Mouse (Mus musculus) Muller cell, postnatal 12 days (primary cell): Measurements from ENCODE around the gene Zfp36l1.

Experiments used
- DNase-seq: peaks from one replicate; pipeline ENCODE4 v3.0.0-alpha.2; 2015; ENCODE audit errors: inconsistent ontology term

Zfp36l1 gene

DNA sequence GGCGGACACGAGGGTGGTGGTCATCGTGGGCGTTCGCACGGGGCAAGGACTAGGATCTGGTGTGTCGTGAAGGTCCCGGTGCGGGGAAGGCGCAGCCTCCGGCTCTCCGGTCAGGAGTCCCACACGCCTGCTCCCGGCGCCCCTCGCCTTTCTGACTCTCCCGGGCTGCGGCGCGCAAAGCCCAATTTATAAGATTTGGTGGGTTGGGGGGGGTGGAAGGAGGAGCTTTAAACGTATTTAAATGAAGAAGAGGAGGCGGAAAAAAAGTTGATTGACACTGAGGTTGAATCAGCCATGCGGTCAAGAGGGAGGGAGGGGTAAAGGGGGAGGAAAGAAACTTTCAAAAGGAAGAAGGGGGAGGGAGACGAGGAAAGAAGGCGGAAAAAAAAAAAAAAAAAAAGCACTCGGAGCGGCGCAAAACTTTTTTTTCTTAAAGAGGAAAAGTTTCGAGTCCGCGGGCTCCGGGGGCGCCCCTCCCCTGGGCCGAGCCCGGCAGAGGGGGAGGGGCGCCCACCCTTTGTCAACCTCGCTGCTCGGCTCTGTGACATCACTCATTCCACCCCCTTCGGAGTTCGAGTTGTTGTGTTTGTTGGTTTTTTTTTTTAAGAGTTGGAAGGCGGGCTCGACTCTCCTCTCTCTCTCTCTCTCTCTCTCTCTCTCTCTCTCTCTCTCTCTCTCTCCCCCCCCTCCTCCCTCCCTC is at the start of gene Zfp36l1:
Gene Zfp36l1 (minus strand): TSS at position 162 of the 700 bp plus-strand sequence.
- peak; percentile 99 for DNase-seq

- DNase-seq: no peak
These were observed 49.6 kb upstream of the Zfp36l1 start for GRCm38 (mm10) chr12:80162448-80162847.

- DNase-seq: no peak
These were observed 44.9 kb upstream of the Zfp36l1 start for GRCm38 (mm10) chr12:80157675-80158074.

GRCm38 (mm10) chr12:80153687-80154326 is 41.0 kb upstream of the Zfp36l1 start:
- DNase-seq: peak; percentile 52

DNA sequence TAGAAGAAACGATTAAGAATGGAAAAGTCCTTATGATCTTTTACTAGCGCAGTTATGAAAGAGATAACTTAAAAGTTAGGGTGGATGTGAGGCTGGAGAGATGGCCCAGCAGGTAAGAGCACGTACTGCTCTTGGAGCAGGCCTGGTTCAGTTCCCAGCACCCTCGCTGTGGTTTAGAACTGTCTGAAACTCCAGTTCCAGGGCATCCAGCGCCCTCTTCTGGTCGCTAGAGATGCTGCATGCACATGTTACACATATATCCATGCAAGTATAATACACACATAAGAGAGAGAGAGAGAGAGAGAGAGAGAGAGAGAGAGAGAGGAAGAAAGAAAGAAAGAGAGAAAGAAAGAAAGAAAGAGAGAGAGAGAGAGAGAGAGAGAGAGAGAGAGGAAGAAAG is 40.3 kb upstream of the Zfp36l1 start:
- no peak for DNase-seq

GRCm38 (mm10) chr12:80151821-80152220 is 39.0 kb upstream of the Zfp36l1 start:
- DNase-seq: no peak

- no peak for DNase-seq
These were observed 37.8 kb upstream of the Zfp36l1 start for GRCm38 (mm10) chr12:80150624-80151023.

DNA sequence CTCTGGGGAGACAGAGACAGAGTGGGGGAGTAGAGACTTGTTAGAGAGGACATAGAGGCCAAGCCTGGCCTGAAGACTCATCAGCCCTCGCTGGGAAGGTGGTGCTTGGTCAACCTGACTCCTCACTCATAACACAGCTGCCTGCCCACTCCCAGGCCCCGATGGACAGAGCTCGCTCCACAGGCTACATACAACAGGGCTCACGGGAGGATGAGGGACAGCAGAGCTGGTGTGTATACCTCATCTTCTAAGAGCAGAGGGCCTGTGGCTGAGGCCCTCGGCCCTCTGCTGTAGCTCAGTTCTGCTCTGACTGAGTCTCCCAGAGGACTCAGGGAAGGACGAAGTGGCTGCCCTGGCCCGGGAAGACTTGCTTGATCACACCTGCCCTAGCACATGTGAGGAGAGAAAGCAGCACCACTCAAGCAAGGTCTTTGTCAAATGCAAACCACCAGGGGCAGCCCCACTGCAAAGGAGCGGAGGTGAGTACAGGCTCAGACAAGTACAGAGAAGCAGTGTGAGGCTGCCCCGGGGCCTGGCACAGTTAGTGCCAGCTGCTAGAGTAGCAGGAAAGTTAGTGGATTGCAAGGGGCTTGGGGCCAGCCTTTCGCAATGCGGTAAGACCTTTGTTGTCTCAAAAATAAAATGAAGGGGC is 34.9 kb upstream of the Zfp36l1 start:
- DNase-seq: no peak

DNA sequence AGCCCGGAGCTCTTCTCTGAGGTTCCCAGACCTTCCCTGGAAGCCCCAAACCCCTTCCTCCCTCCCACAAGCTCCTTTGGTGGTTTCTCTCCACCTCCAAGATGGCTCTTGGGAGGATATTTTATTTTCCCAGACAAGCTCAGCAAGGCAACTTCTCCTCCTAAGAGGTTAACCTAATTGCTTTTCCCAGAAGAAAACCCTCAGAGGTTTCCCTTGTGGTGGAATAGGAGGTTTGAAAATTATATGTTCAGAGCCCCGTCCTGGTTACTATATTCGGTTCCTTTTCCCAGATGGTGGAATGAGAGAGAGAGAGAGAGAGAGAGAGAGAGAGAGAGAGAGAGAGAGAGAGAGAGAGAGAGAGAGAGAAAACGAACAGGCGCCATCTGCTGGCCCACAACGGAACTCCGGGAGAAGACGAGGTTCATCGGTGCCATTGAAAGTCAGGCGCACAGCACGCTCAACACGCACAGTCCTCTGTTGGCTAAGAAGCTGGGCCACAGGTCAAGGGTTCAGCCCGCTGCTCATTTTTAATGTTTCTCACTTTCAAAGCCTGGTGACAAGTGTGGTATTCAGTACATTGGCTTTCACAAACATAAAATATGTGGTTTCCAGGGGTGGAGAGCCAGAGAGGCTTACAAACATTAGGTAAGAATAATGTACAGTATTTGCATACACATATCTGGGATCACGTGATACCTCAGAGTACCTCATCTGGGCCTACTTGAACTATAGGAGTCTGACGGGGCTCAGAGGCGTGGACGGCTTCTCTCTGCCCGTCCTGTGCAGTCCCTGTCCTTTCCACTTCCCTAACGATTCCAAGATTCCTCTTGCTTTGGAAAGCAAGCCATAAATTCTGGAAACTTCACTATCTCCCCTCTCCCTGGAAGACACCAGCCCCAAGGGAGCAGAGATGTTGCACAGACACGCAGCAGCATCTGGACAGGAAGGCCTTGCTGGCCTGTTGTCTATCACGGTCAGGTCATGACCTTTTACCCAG is 33.7 kb upstream of the Zfp36l1 start:
- DNase-seq: peak; percentile 55

DNA sequence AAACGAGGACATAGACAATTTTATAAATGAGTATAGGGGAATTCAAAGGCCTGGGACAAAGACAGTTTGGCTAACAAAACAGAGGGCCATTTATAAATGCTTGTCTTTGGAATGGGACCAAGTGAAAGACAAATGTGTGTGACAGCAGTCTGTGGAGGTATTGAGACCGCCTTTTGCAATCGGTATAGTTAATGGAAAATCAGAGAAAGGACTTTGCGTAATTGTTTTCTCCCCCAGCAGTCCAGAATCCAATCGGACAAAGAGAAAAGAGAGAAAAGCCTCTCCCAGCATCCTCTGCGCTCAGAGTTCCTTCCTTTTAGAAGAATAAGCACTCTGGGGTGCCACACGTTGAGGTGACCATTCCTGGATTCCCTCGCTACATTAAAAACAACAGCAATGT is 32.6 kb upstream of the Zfp36l1 start:
- DNase-seq: no peak

- no peak for DNase-seq
These were observed 32.0 kb upstream of the Zfp36l1 start for GRCm38 (mm10) chr12:80144846-80145245.

DNA sequence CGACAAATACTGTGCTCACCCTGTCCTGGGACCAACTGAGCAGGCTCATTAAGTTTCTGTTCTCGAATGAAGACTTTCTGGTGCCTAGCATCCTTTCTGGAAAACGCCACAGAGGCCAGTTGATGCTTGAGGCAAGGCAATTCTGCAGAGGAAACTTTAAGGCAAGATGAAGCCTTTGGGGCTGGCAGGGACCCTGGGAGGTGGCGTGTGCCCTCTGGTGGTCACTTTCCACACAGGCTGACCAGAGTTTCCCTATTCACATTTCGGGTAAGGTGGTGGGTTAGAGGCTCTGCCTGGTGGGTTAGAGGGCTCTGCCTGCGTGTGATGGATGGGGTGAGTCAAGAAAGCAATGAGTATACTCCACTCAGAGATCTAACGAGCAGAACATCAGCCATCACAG is 28.7 kb upstream of the Zfp36l1 start:
- DNase-seq: peak; percentile 64

GRCm38 (mm10) chr12:80141011-80141410 is 28.2 kb upstream of the Zfp36l1 start:
- peak; percentile 24 for DNase-seq

- no peak for DNase-seq
These were observed 24.9 kb upstream of the Zfp36l1 start for GRCm38 (mm10) chr12:80137744-80138143.

- no peak for DNase-seq
These were observed 24.4 kb upstream of the Zfp36l1 start for GRCm38 (mm10) chr12:80137246-80137645.

- DNase-seq: no peak
These were observed 23.6 kb upstream of the Zfp36l1 start for GRCm38 (mm10) chr12:80136264-80136930.

DNA sequence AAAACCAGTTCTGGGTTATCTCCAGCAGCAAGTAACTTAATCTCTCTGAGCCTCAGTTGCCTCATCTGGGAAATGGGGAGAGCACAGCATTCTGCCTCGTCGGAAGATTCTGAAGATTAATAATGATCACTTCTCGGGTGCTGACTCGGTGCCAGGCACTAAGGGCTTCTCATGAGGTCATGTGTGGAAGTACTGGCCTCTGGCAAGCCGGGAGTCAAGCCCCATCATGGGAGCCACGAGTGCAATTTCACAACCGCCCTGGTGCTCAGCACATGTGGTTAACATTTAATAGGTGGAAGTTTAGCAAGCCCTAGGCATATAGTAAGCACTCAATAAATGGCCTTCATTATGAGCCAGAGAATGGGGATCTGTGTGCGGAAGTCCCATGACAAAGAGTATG is 22.4 kb upstream of the Zfp36l1 start:
- no peak for DNase-seq

- DNase-seq: no peak
These were observed 20.3 kb upstream of the Zfp36l1 start for GRCm38 (mm10) chr12:80133011-80133545.

DNA sequence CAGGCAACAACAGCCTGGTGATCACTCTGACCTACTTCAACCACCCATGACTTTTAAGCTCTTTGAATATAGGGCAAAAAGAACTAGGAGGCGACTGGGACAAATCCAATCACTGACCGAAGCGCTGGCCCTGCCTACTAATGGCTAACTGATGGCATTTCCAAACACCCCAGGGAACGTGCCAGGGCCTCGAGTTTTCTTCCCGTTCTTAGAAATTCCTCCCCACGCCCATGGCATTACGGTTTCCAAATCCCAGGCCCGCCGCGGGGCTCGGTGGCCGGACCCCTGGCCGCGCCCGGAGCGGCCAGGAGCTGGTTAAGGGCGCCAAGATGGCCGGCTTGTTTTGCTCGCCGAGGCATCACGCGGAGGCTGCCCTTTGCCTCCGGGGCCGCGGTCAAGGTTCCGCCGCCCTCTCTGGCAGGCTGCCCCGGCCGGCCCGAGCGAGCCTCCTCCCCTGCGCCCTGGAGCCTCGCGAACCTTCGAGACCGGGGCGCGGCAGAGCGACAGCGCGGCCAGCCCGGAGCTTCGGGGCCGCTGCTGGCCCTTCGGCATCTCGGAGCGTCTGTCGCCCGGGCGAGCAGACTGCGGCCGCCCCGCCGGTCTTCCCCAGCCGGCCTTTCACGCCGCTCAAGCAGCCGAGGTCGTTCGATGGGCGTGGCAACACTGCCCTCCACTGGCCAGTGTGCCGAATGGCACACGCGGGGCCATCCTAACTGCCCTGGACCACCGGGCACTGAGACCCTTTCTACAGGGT is 19.6 kb upstream of the Zfp36l1 start:
- DNase-seq: peak; percentile 94
